Mouse (Mus musculus) urinary bladder, adult 18-20 months (tissue): Measurements from ENCODE around the gene Kif13a.
A peak's percentile ranks its signal among the peaks of the same experiment; 100 is the strongest.

ENCODE experiments used
- DNase-seq, 2 experiments: peaks; one replicate each; pipeline ENCODE4 v3.0.0; 2022; ENCODE audit warnings: low spot score in 2 of 2, mixed read lengths in 2 of 2

Kif13a gene

DNA sequence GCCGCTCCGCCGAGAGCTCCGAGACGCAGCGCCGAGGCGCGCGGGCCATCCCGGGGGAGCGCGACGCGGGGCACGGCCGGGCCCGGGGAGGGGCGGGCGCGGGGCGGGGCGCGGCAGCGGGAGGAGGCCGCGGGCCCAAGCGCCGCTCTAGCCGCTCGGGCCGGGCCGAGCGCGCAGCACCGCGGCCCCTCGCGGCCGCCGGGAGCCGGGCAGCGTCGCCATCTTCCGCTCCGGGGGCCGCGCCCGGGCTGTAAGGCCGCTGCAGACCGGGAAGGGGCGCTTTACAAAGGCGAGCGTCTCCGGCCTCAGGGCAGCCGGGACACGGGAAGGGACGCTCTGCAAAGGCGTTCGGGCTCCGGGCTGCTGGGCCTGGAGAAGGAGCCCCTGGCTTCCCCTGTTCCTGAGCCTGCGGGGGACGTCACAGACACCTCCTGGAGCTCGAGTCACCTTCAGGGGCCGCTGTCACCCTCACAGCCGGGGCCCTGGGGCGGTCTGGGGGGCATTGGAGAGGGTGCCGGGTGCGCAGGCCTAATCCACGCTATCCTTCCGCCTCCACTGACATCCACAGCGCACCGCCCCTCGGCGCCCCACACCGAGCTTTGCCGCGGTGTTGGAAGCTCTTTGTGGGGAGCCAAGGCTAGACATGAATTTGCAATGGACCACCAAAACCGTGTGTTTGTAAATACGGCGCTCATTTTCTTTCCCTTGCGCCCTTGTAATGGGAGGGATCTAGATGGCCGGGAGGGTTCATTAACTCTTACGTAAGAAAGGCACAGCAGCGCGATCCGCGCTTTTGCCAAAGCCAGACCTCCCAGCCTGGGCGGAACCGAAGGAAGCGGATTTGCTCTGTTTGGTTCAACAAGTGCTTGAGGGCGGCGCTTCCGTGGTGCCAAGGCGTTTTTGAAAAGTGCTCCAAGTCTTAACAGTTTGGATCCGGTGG, at the start of gene Kif13a:
TSS of gene Kif13a (minus strand) at position 149 of the 940 bp plus-strand sequence.
- DNase-seq = peak; percentile 80 to 91

DNA sequence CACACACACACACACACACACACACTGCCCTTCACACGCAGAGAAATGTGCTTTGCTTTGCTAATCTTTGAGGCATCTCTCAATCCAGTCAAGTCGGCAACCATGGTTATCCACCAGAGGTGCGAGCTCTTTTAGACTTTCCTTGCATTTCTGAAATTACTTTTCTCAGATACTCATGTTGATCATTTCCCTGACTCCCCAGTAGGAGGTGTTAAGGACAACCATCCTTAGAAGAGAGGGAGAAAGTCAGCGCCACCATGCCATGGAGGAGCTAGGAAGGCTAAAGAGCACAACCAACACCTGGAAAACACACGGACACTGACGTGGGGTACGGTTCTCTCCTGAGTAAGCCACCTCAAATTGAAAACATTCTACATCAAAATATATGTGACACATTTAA, 46.9 kb upstream of the Kif13a start:
- DNase-seq = no peak

DNA sequence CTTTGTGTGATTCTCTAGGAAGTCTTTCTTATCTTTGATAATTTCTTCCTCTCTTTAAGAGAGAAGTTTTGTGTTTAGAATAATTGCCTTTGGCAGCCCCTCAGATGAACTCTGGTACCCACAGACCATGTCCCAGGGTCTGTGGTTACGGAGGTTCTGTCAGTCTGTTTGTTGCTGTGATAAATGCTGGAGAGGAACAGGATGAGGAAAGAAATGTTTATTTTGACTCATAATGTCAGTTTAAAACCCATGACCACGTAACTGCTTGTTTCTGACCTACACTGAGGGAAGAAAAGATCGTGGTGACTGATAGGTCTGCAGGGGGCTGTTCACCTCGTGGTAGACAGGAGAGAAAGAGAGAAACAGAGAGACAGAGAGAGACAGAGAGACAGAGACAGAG, 46.3 kb upstream of the Kif13a start:
- DNase-seq = no peak

DNA sequence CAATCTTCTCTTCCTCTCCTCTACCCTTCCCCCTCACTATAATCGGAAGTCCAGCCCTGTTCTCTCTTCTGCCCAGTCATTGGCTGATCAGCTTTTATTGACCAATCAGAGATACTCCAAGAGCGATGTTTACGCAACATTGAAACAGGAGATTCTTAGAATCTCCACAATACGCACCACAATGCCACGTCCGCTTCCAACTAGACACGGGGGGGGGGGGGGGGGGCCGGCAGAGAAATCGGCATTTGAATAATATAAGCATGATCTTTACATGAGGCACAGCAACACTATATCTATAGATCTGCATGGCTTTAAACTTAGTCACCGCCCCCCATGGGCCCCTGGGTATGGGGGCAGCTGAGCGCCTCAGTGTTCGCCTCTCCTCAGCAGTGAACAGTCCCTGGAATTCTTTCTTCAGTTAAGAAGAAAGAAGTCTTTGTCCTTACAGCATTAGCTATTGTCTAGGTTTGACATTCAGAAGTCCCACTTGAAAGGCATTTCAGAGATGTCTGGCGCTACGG, 45.4 kb upstream of the Kif13a start:
- DNase-seq = no peak

DNA sequence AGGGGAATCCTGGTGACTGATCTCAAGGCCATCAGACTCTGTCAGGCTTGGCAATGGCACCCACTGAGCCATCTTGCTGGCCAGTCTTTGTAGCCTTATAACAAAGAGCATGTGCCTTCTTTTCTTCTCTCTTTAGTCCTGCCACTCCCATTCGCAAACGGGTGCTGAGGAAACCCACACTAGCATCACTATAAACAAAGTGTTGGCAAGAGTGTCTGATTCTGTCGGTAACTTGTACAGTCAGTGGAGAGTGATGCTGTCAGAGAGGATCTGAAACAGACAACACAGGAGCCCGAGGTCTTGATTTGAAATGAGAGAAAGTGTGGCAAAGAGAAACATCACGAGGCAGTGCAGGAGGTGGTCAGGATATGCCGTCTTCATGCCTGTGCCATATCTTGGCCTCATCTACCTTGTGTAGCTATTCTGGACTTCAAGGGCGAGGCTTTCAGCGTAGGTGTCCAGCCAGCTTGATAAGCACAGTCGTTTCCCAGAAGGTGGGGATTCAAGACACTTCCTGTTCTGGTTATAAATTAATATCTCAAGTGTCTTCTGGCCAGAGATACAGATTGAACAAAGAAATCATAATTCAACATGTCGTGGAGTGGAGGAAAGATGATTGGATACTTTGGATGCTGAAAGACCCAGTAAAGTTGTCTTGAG, 40.7 kb upstream of the Kif13a start:
- no peak for DNase-seq

DNA sequence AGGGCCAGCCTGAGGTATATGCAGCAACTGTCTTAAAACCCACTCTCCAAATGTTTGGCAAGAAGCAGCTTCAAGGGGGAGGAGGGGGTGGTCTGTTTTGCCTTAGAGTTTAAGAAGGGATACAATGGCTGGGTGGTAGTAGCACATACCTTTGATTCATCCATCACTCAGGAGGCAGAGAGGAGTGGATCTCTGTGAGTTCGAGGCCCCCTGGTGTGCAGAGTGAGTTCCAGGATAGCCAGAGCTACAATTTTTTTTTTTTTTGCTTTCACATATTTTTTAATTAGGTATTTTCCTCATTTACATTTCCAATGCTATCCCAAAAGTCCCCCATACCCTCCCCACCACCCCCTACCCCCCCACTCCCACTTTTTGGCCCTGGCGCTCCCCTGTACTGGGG, 39.0 kb upstream of the Kif13a start:
- DNase-seq = no peak

DNA sequence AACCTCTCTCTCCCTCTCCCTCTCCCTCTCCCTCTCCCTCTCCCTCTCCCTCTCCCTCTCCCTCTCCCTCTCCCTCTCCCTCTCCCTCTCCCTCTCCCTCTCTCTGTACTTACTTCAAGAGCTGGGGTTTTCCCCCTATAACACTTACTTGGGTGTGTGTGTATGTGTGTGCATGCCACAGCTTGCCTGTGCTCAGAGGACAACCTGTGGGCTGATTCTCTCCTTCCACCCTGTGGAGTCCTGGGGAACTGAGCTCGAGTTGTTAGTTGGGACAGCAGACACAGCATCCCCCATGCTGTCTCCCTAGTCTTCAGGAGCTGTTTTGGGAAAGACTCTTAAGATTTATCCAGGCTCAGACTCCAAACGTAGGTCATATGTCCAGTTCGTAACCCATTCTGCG, 37.6 kb upstream of the Kif13a start:
- DNase-seq = peak in 1 of 2 experiments; percentile 29

DNA sequence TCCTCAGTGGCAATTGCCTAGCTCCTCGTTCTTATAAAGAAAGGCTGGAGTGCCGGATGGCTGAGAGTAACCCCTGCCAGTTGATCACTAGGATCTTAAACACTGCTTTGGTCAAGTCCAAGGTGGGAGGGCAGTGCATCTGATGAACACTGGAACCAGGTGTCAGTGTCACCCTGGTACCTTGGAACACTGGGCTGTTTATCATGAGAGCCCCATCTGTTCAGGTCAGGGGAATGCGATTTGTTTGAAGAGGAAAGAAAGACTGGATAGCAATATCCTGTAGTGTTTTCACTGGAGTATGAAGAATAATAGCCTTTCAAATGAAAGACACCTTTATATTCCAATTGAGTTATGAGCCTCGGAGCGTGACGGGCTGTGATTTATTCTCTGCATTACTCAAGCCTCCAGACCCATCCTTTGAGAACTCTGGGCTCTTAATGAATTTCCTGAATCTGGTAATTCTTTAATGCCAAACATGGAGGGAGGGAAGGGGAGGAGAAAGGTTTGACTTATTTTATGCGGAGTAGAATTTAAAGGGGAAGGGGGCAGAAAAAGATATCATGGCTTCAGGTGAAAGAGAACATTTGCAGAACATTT, 31.3 kb upstream of the Kif13a start:
- no peak for DNase-seq

DNA sequence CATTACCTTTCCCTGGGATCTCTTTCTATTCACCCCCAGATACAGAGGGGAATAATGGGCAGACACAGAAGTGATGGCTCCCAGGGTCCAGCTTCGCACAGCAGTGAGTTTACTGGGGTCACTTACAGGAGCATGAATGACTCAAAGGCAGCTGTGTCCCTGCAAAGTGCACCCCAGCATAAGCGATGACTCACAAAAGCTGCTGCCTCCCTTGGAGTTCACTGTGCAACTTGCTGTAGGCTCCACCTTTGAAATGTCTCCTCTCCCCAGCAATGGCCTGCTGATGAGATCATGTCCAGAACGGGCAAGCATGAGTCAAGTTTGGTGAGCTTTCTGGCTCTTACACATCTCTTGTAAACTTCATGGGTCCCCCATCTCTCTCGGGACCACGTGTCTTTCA, 29.5 kb upstream of the Kif13a start:
- peak in 1 of 2 experiments; percentile 22 for DNase-seq

DNA sequence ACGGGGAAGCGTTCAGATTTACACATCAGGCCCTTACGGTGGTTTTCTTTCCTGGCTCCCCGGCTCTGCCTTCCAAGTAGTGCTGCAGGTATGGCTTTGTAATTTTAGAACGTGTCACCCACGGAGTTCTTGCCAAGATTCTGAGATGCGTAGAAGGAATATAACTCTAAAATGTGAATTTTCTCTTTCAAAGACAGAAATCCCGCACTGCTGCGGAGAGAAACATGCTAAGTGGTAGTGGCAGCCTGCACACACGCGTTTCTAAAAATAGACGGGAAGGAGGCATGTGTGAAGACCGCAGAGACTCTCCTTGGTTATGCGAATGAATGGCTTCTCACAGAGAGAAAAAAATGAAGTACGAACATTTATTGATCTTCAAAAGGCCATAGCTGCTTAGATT, 21.5 kb upstream of the Kif13a start:
- no peak for DNase-seq

DNA sequence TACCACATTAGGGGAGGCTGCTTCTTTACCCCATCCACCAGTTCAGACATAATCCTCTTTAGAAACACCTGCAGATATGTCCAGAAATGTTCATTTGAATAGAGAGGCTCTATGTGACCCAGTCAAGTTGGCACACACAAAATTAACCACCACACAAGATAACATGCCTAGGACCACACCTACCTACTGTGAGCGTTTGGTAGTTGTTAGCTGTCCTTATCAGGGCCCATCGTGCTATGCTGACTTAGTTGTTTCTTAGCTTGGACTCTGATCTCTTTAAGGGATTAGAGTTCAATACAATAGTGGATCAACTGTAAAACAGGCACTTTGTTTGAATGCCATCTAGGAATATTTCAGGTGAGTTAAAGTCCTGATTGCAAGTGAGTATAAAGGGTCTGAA, 20.1 kb upstream of the Kif13a start:
- DNase-seq = no peak

DNA sequence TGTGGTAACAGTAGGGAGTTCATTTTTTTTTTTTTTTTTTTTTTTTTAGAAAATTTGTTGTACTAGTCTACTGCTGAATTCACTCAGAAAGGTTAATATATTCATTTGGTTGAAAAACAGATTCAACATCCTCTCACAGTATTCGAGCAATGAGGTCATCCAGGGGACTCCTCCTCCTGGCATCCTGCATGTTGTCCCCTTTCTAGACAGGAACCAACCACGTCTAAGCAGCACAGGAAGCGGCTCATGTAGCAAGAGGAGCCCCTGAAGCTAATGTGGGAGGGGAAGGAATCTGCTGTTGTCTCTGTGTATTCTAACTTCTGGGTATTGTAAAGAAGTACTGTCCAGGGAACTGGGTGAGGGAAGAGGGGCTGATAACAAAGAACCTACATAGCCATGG, 18.4 kb upstream of the Kif13a start:
- no peak for DNase-seq

DNA sequence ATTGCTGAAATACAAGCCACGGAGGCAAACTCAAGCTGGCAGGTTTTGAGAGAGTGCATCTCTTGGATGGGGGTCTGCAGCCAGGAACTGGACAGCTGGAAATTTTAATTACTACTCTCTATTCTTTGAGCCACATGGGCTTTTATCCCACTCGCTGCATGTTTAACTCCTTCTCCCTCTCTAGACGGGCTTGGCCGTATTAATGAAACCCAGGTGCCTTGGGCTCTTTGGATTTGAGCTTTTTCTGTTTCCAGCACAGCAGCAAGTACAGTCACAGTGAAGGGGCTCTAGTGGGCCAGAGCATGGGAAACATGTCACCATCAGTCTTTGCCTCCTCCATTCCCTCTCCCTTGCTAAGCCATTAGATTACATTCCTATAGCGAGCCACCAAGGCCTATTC, 16.4 kb upstream of the Kif13a start:
- DNase-seq = no peak

DNA sequence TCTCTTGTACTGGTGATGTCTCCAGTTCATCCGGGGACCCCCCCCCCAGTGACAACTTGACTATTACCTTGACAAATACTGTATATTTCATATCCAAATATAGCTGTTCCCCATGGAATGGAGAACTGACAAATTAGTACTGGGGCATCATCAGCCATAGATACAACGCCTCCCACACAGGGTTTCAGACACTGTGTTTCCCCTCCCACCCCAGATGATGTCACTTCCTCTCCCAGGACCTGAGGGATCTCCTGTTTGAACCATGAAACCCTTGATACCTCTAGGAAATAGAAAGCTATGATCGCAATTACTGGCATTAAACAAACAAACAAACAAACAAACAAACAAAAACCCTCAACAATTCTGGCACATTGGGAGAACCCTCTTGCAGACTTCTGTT, 15.6 kb upstream of the Kif13a start:
- no peak for DNase-seq

DNA sequence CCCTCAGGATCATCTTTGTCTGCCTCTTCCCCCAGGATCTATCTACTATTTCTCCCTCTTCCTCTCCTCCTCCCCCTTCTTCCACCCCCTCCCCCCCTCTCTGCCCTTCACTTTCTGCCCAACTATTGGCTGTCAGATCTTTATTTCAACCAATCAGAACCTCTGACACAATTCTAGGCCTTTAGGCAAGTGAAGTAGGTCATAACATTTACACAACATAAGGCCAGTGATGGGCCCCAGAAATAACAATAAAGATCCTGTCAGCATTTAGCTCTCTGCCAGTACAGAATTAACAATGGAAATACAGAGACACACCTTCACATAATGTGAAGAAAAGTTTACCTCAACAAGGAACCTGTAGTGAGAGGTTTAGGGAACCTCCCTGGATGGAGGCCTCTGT, 13.6 kb upstream of the Kif13a start:
- no peak for DNase-seq

DNA sequence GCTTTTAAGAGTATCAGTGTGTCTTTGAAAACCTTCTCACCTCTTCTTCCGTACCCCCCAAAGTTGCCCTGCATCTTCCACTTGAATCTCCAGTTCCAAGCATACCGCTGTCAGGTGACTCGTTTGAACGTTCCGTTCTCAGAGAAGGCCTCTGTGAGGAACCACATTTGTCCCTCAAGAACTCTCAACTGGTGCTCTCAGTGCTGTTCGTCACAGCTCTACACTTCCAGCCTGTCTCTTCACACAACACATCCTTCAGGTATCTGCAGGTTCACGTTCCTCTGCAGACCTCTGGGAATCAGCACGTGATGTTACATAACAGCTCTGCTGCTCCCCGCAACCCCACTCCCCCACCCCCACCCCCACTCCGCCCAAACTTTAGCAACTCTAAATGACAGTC, 4.4 kb upstream of the Kif13a start:
- DNase-seq = no peak

DNA sequence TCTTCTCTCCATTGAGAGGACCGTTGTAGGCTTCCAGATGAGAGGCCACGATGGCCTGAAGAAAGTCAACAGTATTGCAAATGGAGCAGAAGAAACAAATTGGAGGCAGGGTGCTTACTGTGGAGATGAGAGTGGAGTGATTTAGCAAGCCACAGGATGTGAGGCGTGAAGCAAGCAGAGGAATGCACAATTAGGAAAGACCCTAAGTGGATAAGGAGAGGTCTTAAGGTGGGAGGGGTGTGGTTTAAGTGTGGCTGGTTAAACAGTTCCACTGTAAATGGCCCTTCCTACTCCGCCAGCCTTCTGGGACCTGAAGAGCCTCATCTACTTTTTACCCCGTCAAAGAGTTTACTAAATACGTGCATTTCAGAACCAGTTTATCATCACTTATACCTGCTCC, 3.2 kb upstream of the Kif13a start:
- DNase-seq = no peak

DNA sequence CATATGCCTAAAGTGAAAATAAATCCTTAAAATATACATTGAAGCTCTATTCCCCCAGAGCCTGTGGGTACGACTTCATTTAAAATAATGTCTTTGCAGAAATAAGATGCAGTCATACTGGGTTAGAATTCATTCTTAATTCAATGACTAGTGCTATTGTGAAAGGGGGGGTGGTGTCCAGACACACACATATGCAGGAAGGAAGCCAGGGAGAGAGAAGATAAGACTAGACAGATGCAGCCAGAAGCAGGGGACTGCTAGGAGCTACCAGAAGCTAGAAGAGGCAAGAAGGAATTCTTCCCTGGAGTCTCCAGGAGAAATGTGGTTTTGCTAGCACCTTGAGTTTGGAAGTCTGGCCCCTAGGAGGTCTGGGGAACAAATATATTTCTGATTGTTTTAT, 2.4 kb upstream of the Kif13a start:
- no peak for DNase-seq

DNA sequence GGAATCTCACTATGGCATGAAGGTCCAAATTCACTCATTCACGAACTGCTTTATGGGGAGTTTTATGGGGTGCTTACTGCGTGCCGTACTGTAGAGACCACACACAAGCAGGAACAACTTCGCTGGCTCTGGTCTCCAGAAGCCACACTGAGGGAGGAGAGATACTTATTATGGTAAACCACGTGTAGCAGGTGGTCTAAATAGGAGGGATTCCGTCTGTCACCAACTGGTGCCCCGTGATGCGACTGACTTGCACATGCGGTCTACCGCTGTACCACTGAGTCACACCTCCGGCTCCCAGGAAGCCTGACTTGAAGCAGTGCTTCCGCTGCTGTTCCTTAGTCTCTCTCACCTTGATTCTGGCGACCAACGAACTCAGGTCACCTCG, 986 bp upstream of the Kif13a start:
- DNase-seq = peak in 1 of 2 experiments; percentile 26

DNA sequence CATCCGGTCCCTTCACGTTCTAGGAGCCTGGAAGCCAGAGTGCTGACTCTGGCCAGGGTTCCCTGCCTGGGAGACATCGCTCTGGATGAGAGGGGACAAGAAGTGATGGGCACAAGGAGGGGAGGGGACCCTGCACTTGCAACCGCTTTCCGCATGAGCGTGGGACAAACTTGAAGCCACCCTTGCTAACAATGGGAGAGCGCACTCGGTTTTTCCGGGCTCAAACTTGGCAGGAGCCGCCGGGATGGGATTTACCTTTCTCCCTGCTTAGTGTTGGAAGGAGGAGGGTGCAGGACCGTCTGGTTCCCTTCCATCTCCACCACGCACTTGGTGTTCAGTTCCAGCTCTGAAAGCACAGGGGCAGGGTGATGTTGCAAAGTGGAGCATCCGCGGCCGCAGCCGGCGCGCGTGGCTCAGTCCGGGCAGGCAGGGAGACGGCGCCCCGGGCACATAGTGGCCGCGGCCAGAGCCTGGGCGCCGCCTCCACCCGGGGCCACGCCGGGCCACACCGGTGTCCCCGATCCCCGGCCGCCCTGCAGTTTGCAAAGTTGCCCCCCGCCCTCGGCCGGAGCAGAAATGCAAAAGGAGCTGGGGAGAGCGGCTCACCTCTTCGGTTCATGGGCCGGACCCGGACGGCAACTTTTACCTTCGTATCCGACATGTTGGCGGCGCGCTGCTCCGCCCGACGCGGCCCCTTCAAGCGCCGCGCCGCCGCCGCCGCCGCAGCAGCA, 541 bp downstream of the Kif13a start:
- peak; percentile 23 to 67 for DNase-seq

DNA sequence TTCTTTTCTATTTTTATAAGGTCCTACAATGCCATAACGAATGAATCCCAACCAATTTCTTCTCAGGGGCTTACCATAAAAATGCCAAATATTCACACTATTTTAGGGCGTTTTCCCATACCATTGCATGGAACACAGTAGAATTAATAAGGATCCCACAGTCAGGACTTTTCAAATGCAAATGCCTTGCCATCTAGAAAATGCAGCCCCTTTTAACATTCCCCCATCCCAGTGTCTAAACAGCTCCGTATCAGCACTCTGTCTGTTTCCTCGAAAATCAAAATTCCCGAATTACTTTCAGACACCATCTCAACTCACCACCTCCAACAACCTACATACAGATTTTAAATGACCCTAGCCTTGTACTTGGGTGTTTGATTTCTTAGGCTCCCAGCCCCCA, 1.3 kb downstream of the Kif13a start:
- no peak for DNase-seq

DNA sequence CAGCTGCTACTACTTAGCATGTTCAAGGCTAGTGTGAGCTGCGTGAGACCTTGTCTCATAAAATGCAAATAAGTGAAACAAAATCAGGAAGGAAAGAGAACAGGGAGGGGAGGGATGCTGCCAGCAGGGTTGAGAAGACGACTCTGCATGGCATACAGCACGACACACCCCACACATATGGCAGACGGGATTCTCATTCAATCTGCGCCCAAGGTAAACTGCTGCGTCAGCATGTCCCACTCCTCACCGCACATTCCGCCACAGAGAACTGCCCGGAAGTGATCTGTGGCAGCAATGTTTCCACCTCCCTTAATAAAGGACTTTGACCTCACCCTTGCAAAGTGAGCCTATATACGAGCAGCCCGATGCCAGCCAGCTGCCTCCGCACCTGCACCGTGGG, 4.0 kb downstream of the Kif13a start:
- DNase-seq = no peak
